Mouse (Mus musculus) spleen, adult 2 months (tissue): Measurements from ENCODE around the gene Snapc5.
"Not testable (repeated sequence)": the region's sequence is repeated elsewhere in the genome, so short reads cannot be mapped to it uniquely, and the experiment has no call there.

ENCODE experiments used
- CTCF ChIP-seq: fragments of 200-500 bp; IDR thresholded peaks from 2 replicates; pipeline ENCODE4 v1.5.1; 2011; ENCODE audit warnings: mild to moderate bottlenecking, inconsistent platforms; ENCODE audit not compliant: insufficient read depth, insufficient read length, insufficient replicate concordance; ENCODE audit errors: extremely low read depth
- POLR2A ChIP-seq: fragments of 200-500 bp; IDR thresholded peaks from 2 replicates; pipeline ENCODE4 v1.6.1; 2011; ENCODE audit warnings: low read depth, low read length, inconsistent platforms

- not testable (repeated sequence) for TF ChIP-seq POLR2A, CTCF
These were observed 4.2 kb downstream of the Snapc5 start for GRCm38 (mm10) chr9:64183295-64183694.
